Mouse (Mus musculus) gastrocnemius, adult 8-10 months (tissue): Measurements from ENCODE around the gene Schip1. TPM values are rescaled to one million over a fixed set of nuclear protein-coding genes. Genes with fewer than 3 reads are reported as not detected.
A peak's percentile ranks its signal among the peaks of the same experiment; 100 is the strongest.

Experiments
- DNase-seq, 2 experiments: peaks; one replicate each; pipeline ENCODE4 v3.0.0; 2022; ENCODE audit warnings: low spot score in 2 of 2
- total RNA-seq, 4 experiments: library from RNA; stranded (reverse); gene quantifications; 2 replicates each; pipeline ENCODE4 v1.2.4; 2022

The Schip1 gene
- total RNA-seq, 4 experiments from 2014 or later: 90.4 to 99.0 (median 92.9) TPM

DNA sequence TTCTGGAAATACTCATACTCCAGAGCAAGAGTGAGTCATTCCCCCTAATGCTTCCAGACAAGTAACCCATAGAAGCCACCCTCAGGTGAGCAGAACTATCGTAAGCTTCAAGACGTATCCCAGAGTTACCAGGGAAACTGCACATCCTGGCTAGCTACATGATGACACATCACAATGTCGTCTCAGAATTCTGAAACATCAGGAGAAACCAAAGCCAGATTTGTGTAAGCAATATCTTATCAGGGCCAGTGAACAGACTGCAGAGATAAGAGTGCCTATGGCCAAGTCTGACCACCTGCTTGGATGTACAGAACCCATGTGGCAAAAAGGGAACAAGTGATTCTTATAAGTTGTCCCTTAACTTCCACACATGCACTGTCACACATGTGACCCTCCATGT, 440.2 kb downstream of the Schip1 start:
- peak in 1 of 2 experiments; percentile 0 for DNase-seq

DNA sequence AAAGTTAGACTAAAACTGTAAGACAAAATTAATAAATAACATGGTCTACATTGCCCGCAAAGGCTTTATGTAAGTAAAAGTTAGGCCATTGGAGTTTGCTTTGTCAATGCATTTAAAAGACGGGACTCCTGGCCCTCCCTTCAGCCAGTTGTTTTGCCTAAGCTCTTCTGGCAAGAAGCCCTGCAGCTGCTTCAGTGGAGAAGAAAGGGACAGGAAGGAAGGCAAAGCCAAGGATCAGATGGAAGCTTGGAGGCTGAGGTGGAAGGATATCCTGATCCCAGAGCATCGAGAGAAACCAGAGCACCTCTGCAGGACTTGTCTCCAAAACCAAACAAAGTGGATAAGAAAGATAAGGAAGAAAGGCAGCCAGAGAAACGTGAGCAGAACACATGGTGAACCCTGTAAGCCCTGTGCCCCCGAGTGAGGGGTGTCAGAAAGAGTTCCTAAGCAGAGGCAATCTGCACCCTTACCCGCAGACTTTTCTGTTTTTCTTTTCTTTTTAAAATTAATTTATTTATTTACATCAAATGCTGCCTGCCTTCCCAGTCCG, 442.2 kb downstream of the Schip1 start:
- DNase-seq: peak in 1 of 2 experiments; percentile 6

DNA sequence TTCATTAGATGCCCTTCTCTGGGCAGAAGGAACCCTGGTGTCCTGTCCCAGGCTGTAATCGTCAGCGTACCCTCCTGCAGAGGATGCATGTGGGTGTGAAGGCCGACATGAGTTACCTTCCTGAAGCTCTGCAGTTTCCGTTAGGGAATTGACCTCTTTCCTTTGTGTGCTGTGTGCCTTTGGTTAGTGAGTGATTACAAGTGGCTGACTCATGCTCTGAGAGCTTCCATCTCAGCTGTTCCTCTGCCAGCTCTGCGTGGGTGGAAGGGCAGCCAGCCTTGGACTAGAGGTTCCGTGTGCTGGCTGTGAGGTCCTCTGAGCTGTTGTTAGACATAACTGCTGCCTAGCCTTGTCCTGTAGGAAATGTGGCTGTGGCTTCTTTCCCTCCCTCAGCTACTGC, 444.0 kb downstream of the Schip1 start:
- peak; percentile 53 to 56 for DNase-seq

DNA sequence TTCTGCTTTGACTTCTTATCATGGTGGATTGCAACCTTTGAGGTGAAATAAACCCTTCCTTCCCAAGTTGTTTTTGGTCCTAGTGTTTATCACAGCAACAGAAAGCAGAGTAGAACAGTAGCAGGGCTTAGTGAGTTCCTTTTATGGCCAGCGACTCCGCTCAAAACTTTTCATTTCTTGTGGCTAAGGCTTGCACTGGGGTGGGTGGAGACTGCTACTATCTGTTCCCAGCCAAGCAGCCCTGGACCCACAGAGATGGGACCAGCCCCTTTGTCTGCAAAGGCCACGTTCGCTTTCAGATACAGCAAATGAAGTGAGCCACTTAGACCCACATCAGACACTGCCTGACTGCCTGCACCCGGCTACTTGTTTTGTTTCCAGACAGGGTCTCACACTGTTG, 446.3 kb downstream of the Schip1 start:
- no peak for DNase-seq

DNA sequence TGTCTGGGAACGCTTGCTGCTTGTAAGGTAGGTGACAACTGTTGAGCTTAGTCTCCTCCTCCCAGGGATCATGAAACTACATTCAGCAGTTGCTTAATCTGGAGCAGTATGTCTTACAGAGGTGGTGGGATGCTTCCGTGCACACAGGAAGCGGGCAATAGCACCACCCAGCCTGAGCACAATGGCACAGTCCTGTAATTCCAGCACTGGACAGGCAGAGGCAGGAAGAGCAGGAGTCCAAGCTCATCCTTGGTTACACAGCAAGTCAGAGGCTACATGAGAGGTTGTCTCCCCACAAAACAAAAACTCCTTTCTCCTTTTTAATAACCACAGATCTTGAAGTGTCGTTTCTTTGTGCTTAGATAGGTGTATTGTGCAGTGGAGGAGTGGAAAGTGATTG, 447.1 kb downstream of the Schip1 start:
- DNase-seq: no peak

DNA sequence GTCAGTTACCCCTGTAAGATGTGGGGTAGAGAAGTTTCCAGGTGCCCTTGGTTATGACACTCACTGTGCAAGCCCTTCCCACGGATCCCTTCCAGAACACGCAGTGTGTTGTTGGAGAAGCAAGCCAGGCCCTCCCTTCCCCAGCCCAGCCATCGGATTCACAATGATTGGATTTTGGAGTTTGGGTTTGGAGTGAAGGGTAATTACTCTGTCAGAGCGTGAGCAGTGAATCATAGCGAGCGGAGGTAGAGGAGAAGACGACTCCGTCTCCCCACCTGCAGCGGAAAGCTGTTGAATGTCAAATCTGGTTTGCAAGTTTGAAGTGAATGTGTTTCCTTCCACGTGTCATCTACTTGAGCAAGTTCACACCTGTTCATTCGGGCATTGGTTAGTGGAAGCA, 447.7 kb downstream of the Schip1 start:
- DNase-seq: no peak

DNA sequence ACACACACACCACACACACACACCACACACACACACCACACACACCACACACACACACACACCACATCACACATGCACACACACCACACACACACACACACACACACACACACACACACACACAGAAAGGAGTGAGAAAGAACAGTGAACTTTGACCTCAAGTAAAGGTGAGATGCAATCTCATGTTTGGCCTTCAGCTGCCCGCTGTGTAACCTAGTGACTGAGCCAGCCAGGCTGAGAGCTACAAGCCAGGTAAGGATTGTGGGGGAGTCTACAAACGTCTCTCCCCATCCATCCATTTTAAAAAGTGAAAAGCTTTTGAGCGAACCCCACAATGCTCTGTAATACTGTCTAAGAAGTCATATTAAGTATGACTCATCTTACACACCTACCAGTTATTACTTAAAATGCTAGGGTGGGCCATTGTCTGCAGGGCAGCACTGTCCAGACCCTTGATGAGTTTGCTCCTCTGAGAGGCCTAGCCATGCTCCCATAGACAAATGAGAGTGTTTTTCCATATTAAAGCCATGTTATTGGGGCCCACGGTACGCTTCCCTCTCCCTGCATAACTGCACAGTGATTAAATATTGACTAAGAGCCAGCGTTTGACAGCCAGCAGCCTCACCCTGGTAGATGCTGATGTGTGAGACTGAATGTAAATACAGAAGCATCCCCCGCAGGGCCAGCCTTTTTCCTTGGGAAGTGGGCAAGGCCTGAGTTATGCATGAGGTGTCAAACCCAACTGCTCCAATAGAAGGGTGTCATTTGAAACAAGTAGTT, 448.9 kb downstream of the Schip1 start:
- DNase-seq: no peak

DNA sequence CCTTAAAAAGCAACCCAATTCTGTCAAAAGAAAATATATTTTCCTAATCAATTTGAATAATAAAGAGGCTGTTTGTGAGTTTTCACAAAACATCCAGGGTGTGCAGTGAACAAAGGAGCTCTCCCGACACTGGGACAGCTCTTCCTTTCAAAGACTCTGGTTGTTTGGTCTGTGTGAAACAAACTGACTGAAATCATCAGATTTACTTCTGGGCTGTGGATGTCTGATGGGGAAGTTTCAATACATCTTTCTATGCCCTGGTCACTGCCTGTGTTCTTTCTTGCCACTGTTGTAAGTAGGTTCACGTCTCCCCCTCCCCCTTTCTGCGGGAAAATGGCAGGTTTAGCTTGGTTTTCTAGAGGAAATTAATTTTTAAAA, 449.5 kb downstream of the Schip1 start:
- no peak for DNase-seq

DNA sequence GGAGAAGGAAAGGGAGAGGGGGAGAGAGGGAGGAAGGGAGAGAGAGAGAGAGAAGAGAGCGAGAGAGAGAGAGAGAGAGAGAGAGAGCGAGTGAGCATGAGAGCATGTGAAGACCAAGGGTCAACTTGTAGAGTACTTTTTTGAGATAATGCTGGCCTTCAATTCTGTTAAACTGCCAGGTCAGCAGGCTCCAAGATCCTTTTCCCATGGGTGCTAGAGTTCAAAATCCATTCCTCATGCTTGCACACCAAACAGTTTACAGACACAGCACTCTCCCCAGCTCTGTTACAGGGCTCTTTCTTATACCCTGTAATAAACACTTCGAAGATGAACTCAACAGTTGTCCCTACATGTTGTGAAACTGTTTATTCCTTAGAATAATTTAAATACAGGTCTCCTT, 450.1 kb downstream of the Schip1 start:
- DNase-seq: peak in 1 of 2 experiments; percentile 1

DNA sequence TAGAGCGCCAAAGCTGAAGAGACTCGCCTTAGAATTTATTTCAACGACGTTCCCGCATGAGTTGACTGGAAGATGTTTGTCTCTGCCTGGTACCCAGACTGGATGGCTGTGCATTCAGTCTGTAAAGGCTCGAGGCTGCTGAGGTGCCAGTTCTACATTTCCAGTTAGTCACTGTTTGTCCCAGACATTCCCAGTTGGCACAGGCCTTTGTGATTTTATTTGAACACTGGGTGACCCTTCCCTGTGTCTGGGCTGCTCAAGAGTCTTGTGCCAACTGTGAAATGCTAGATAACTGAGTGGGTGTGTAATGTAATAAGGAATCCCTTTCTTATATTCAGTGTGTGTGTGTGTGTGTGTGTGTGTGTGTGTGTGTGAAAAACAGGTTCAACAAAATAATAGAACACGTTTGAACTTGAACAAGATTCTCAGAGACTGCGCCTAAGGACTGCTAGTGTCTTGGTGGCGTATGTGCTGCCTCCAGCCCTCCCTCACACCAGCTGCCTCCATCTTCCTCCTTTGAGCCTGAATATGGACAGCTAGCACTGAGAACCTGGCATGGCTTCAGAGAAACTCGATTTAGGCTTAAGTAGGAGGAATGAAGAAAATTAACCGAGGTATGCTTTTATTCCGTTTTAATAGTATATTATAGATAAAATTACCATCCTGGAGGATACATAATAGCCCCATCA, 451.9 kb downstream of the Schip1 start:
- DNase-seq: no peak

DNA sequence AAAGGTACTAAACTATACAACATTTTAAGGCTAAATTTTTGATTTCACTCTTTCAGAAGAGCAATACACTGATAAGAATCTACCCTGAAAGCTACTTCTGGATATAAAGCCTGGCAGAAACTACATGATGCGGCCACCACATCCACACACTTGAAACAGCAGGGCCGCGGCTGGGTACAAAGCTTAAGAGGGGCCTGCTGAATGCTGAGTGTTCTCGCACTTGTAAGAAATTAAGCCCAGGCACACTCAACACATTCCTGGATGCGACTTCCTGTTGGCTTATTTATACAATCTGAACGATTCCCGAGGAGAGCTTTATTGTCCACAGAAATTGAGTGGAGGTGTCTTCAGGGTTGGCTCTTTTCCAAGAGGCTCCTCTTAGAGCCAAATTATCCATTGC, 452.6 kb downstream of the Schip1 start:
- DNase-seq: peak in 1 of 2 experiments; percentile 0

DNA sequence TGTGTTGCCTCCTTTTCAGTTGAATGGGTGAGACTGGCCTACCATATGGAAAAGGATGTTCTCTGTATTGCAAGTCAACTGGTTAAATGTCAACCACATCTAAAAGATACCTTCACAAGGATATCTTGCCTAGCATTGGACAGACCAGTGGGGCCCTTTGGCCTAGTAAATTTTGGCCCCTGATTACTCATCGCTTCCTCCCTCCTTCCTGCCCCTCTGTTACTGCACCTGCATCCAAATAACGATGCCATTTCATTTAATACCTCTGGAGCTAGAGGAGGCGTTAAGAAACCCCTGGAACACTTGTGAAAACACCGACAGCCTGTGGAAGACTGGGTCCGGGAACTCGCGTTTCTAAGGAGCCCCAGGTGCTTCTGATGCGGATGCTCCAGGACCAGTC, 453.4 kb downstream of the Schip1 start:
- no peak for DNase-seq

DNA sequence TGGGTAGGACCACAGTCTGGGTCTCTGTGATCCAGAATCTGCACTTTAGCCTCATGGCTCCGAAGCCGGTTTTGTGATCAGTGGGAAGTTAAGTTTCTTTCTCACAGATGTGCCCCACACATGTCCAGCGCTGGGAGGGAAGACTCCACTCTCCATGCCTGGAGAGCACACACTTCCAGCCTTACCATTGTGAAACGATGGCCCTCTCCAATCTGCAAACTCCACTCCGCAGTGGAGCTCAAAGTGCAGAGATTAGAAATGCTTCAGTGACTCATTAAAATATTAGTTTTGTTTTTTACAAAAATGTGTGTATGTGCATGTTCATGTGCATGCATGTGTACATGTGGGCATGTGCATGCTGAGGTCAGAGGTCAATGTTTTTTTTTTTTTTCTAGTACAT, 454.0 kb downstream of the Schip1 start:
- DNase-seq: no peak

DNA sequence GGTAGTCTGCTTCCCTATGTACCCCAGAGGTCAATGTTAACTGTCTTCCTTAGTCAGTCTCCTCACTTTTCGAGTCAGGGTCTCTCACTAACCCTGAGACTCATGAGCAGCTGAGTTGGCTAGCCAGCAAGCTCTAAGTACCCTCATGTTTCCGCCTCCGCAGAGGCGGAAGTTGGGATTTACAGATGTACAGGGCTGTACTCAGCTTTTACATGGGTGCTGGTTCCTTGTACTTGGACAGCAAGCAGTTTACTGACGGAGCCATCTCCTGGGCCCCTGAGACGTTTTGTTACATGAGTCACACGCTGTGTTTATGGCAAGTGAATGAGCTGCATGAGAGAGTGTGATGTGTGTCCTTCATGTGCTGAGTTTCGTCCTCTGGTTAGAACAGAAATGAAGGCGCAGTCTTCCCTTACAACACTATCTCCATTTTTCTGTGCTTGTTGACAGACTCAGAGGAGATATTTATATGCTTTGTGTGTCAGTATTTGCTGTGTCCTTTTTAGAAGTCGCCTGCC, 460.8 kb downstream of the Schip1 start:
- peak in 1 of 2 experiments; percentile 1 for DNase-seq

DNA sequence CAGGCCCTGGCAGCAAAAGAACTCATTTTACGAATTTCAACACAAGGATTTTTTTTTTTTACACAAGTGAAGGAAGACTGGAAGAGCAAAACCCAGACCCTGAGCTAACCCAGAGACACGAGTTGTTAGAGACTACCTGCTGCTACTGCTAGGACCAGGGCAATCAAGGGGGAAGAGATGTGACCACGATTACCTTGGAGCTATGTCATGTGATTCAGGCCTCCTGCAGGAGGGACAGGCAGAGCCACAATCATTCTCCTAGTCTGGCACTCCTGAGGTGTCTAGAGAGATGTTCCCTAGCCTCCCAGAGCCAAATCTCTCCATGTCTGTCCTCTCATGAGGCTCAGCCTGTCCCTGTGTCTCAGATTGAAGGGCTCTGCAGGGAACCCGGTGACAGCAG, 461.8 kb downstream of the Schip1 start:
- peak in 1 of 2 experiments; percentile 1 for DNase-seq

DNA sequence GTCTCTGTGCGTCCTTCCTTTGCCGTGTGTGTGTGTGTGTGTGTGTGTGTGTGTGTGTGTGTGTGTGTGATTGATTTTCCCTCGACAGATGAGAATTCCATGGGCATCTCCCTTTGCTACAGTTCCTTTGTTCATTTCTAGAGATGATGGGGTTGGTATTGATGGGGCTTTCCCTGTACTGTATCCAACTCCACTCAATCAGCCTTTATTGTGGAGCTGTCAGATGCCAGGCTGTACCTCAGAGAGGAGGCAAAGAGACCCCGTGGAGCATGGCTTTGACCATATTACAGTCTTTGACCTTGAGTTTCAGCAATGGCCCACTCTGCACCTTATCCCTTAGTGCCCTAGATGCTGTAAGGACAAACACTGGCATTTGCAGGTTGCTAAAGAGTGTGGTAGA, 462.6 kb downstream of the Schip1 start:
- DNase-seq: no peak

DNA sequence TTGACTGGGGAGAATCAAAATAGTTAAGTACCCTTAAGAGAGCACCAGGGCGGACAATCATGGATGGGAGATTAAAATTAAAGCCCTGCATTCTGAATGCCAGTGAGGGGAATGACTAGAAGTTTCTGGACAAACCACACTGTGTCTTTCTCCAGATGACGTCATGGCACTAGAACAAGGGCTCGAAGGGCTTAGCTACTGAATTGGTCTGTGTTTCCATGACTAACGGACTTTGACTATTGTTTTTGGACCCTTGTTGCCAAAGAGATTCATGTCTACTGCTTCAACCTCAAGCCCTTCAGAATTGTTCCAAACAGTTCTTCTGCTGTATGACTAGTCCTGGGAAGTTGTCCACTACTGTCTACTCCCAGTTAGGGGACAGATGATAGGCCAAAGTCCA, 467.3 kb downstream of the Schip1 start:
- no peak for DNase-seq

DNA sequence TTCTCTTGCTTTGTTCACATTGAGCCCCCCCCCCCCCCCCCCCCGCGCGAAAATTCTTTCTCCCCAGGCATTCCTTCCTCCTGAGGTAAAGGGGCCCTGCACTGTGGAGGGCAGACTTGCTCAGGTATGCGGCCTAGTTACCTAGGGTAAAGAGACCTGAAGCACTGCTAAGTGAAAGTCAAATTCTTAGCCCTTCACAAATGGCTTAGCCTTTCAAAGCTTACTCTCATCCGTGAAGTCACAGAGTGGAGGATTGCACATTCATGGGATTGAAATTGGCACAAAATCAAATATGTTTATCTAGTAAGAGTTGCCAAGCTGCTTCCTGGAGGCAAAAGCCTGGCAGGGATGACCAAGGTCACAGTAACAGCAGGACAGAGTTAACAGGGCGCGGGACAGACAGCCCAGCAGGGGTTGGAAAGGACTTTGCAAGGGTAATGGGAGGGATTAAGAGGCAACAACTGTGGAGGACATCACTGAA, 470.0 kb downstream of the Schip1 start:
- no peak for DNase-seq

DNA sequence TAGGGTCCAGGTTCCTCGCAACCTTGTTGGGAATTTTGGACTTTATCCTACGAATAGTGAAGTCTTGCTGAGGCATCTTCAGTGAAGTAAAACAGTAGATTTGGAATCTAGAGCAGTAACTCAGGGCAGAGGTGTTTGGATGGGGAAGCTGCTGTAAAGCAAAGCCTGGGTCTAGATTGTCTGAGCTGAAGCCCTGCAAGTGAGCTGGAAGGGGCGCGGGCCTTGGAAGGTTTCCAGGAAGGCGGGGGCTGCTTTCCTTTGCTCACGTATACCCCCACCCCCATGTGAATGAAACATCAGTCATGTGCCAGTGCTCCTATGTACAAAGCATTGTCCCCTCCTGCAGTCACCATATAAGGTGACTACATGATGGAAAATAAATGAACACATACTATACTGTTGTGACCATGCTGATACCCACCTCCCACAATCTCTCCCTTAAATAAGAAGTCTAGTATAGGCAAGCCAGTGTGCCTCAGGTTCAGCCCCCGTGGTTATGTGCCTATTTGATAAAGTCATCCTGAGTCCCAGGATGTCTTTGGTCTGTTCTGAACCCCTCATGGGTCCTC, 470.6 kb downstream of the Schip1 start:
- no peak for DNase-seq

DNA sequence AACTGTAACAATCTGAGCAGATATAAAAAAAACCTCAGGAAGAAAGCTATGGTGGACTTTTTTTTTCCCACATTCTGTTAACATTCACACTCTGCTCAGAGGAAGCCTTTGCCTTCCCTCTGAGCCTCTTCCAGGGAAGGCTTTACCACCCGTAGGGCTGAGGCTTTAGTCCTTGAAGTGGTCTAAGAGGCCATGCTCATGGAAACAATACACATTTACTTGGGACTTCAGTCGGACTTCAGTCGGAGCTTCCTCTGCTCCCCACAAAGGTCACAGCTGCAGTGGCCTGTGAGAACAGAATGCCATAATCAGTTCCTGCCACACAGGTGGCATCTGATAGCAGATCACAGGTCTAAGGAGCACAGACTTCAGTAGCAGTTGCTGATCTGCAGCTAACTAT, 471.5 kb downstream of the Schip1 start:
- no peak for DNase-seq

DNA sequence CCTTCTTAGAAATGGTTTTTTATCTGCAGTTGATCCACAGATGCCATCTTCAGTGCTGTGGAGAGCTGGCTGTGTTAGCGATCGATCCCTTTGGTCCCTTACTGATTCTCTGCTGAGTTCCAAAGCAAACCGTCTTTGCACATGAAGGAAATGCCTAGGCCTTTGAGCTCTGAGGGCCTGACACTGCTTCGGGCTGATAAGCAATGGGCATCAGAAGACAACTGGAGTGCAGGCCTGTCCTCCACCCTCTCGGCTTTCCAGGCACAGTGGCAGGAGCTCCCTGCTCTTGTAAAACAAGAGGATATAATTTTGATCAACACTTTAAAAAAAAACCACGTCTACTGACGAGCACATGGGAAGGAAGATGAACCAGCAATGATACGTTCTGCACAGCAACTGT, 477.1 kb downstream of the Schip1 start:
- no peak for DNase-seq

DNA sequence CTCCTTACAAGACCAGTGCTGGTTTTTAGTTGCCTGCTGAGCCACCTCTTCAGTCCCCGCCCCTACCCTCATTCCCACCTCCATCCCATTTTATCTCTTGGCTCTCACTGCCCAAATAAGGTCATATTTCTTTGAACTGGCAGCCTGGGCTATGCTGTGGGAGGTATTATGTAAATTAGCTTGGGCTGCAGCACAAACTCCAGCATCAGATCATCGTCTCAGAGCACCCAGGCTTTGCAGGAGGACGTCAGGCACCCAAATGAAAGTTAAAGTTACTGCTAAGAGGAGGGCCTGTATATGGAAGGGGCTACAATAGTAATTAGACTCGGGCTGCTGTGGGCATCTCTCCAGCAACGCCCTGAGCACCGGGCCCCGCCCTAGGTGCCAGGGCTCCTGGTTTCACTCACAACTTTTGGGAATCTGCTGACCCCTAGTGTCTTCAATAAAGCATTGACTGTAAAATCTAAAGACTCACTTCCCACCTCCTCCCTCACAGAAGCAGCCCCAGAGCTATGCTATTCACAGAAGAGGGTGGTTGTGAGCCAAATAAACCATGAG, 478.4 kb downstream of the Schip1 start:
- peak in 1 of 2 experiments; percentile 23 for DNase-seq
